Mouse (Mus musculus) E14TG2a.4 (cell line): Measurements from ENCODE around the gene Rd3l.

ENCODE experiments used
- CTCF ChIP-seq: conservative IDR thresholded peaks from 2 replicates; pipeline ENCODE4 v1.5.1; 2014; ENCODE audit warnings: low read length
- NANOG ChIP-seq: IDR thresholded peaks from 2 replicates; pipeline ENCODE4 v1.6.1; 2014; ENCODE audit warnings: borderline replicate concordance, low read length, mixed read lengths
- POU5F1 ChIP-seq: IDR thresholded peaks from 2 replicates; pipeline ENCODE4 v1.6.1; 2014; ENCODE audit warnings: low read length, borderline replicate concordance

GRCm38 (mm10) chr12:111986756-111987155 lies 5.6 kb upstream of the Rd3l start:
- TF ChIP-seq CTCF = no peak
- no peak for TF ChIP-seq NANOG
- no peak for TF ChIP-seq POU5F1
